Mouse (Mus musculus) embryo, embryonic 11 days (tissue): ENCODE measurements at regions not wholly inside any gene's neighbourhood (a gene's known extent, or its start where the extent isn't known, plus 50 kb on each side); places are given as distances from the start of the nearest gene placed in this dataset.

Source experiments
- DNase-seq: peaks from one replicate; pipeline ENCODE4 v3.0.0-alpha.2; 2015

GRCm38 (mm10) chr8:86125244-86125643, 284.5 kb downstream of the Phkb start:
- DNase-seq, result no peak

- no peak for DNase-seq
Observed at GRCm38 (mm10) chr8:86124655-86125054, 283.9 kb downstream of the Phkb start.
